Mouse (Mus musculus) myocyte (in vitro differentiated cells): ENCODE measurements around the gene Fam189a1.

Experiments used
- CEBPB ChIP-seq: IDR thresholded peaks from 2 replicates; pipeline ENCODE4 v1.6.1; 2011; ENCODE audit warnings: mild to moderate bottlenecking, moderate library complexity; ENCODE audit not compliant: poor library complexity, insufficient read depth, severe bottlenecking
- E2F4 ChIP-seq: IDR thresholded peaks from one replicate; pipeline ENCODE4 v1.6.1; 2011; ENCODE audit warnings: mild to moderate bottlenecking, control low read depth, moderate library complexity; ENCODE audit not compliant: insufficient read depth
- MAX ChIP-seq: IDR thresholded peaks from one replicate; pipeline ENCODE4 v1.6.1; 2011; ENCODE audit warnings: low read depth, mild to moderate bottlenecking, control low read depth
- MYOG ChIP-seq, 3 experiments: IDR thresholded peaks; one replicate each; pipeline ENCODE4 v1.6.1; 2011; ENCODE audit warnings: control low read depth in 2 of 3, low read depth in 2 of 3, mild to moderate bottlenecking in 2 of 3; ENCODE audit not compliant: insufficient read length in 2 of 3, control insufficient read depth in 1 of 3, insufficient read depth in 1 of 3
- POLR2A ChIP-seq: IDR thresholded peaks from one replicate; pipeline ENCODE4 v1.6.1; 2011; ENCODE audit warnings: low read depth, mild to moderate bottlenecking, control low read depth, moderate library complexity; ENCODE audit not compliant: insufficient read length
- TCF12 ChIP-seq: IDR thresholded peaks from one replicate; pipeline ENCODE4 v1.6.1; 2011; ENCODE audit warnings: mild to moderate bottlenecking, control low read depth; ENCODE audit not compliant: poor library complexity, insufficient read depth, severe bottlenecking
- USF1 ChIP-seq: IDR thresholded peaks from one replicate; pipeline ENCODE4 v1.6.1; 2011; ENCODE audit warnings: low read depth, mild to moderate bottlenecking, control low read depth, moderate library complexity

GRCm38 (mm10) chr7:65153846-65154245 is 2.5 kb downstream of the Fam189a1 start:
- TF ChIP-seq CEBPB (no peak), POLR2A (no peak), MYOG (IDR thresholded peaks at IDR 0.05; ENCODE audit: control insufficient read depth in 1 of 3, insufficient read depth in 1 of 3, insufficient read length in 2 of 3, low read depth in 2 of 3) (no peak), MAX (no peak), USF1 (no peak), E2F4 (no peak), TCF12 (no peak)
